ENCODE assay signal across 26 mouse cellular contexts in genomic region chr4:107366408-107366807, GRCm38 (mm10). TPM values are rescaled to one million over a fixed set of nuclear protein-coding genes. Genes with fewer than 3 reads are reported as not detected.
"Had no signal": no experiment of that assay in that cellular context is flagged by ENCODE, and none has a peak within 500 bp of the region (broad histone marks: within the 10 kb centered on the region; RNA-seq: fewer than 3 reads in every experiment).

No protein-coding gene starts in this region.

RNA-seq across cellular contexts. Expression of gene Dio1, which starts 59.4 kb away (rescaled TPM):
- total RNA-seq: common myeloid progenitor, adult 5-6 weeks; forebrain, postnatal 0 days; gastrocnemius, adult 18-20 months; gastrocnemius, postnatal 14 days; gastrocnemius, postnatal 25 days; gastrocnemius, postnatal 36 days; gastrocnemius, postnatal 4 days; granulocyte monocyte progenitor cell, adult 5-6 weeks; heart, adult 18-20 months; heart, adult 2 months; heart, adult 8-10 months had no signal
- polyA plus RNA-seq: cortical plate, adult 2 months; embryonic facial prominence, embryonic 10.5 days; embryonic facial prominence, embryonic 11.5 days; embryonic facial prominence, embryonic 12.5 days; embryonic facial prominence, embryonic 13.5 days; embryonic facial prominence, embryonic 14.5 days; erythroblast, embryonic 14.5 days; forebrain, embryonic 10.5 days; forebrain, embryonic 11.5 days; forebrain, embryonic 12.5 days; forebrain, embryonic 13.5 days; forebrain, embryonic 14.5 days; forebrain, embryonic 15.5 days; forebrain, embryonic 16.5 days; forebrain, postnatal 0 days; frontal cortex, adult 2 months; heart, adult 2 months had no signal
